Mouse (Mus musculus) small intestine, adult 2 months (tissue): ENCODE results near the gene Smc1b. TPM values are rescaled to one million over a fixed set of nuclear protein-coding genes. Genes with fewer than 3 reads are reported as not detected.

Experiments
- H3K27ac ChIP-seq: fragments of 200-500 bp; 2 replicates; pipeline ENCODE4 v1.5.1; 2012; ENCODE audit warnings: low read depth, low read length, control low read depth, inconsistent platforms; ENCODE audit not compliant: insufficient read depth
- H3K27me3 ChIP-seq: fragments of 200-500 bp; 2 replicates; pipeline ENCODE4 v1.6.1; 2012; ENCODE audit warnings: mild to moderate bottlenecking, moderate library complexity, low read length, inconsistent platforms; ENCODE audit not compliant: control insufficient read depth, insufficient read depth
- H3K36me3 ChIP-seq: fragments of 200-500 bp; 2 replicates; pipeline ENCODE4 v1.6.1; 2012; ENCODE audit warnings: mild to moderate bottlenecking, low read length, control low read depth, inconsistent platforms; ENCODE audit not compliant: control insufficient read depth, insufficient read depth
- H3K4me1 ChIP-seq: fragments of 200-500 bp; 2 replicates; pipeline ENCODE4 v1.6.1; 2012; ENCODE audit warnings: low read length, inconsistent platforms, mixed read lengths; ENCODE audit not compliant: control insufficient read depth, insufficient read depth, insufficient read length
- H3K4me3 ChIP-seq: fragments of 200-500 bp; 2 replicates; pipeline ENCODE4 v1.5.1; 2012; ENCODE audit warnings: low read depth, mild to moderate bottlenecking, control low read depth, inconsistent platforms, low read length, moderate library complexity
- CTCF ChIP-seq: fragments of 200-500 bp; IDR thresholded peaks from 2 replicates; pipeline ENCODE4 v1.5.1; 2012; ENCODE audit warnings: low read depth, mild to moderate bottlenecking, control low read depth, inconsistent platforms, low read length, moderate library complexity, mixed read lengths; ENCODE audit not compliant: insufficient replicate concordance, insufficient read length; ENCODE audit errors: extremely low read depth
- POLR2A ChIP-seq: fragments of 200-500 bp; IDR thresholded peaks from 2 replicates; pipeline ENCODE4 v1.6.1; 2012; ENCODE audit warnings: low read depth, mild to moderate bottlenecking, control low read depth, inconsistent platforms, low read length, moderate library complexity
- WGBS: fragments of 180-500 bp; shearing (Covaris S2); methylation state at CpG from one replicate; pipeline ENCODE4 v1.1.7; 2018; 5-methylcytosine and 5-hydroxymethylcytosine counted together
- polyA plus RNA-seq: library from polyadenylated mRNA; depleted of rRNA; stranded (reverse); fragments of >200 nt; gene quantifications from 2 replicates; pipeline ENCODE4 v1.2.3, GENCODE M21; 2012

Gene Smc1b
- polyA plus RNA-seq, 1 experiment = not detected

- TF ChIP-seq CTCF = no peak
- no peak for TF ChIP-seq POLR2A
- Histone ChIP-seq H3K27me3 (no peaks in the 10 kb centered on the region), H3K36me3 (peaks cover 52% of the 10 kb centered on the region), H3K4me1 (peaks cover 2% of the 10 kb centered on the region; the same call in 1 of the 2 replicates), H3K27ac (no peak overlapping the region), H3K4me3 (no peak overlapping the region)
- 83% methylated on average over 4 of the region's 4 CpGs for WGBS
These were observed 83.9 kb downstream of the Smc1b start for GRCm38 (mm10) chr15:85047865-85048264.

- Histone ChIP-seq H3K36me3 (peaks cover 40% of the 10 kb centered on the region), H3K27me3 (no peaks in the 10 kb centered on the region), H3K4me3 (no peak overlapping the region), H3K4me1 (peaks cover 4% of the 10 kb centered on the region; the same call in 1 of the 2 replicates), H3K27ac (no peak overlapping the region)
- WGBS = 94% methylated on average over 14 of the region's 14 CpGs
- TF ChIP-seq POLR2A (no peak), CTCF (no peak)
These were observed 85.4 kb downstream of the Smc1b start for GRCm38 (mm10) chr15:85046230-85046950.

- Histone ChIP-seq H3K4me3 (no peak overlapping the region), H3K4me1 (peaks cover 6% of the 10 kb centered on the region; the same call in 1 of the 2 replicates), H3K36me3 (peaks cover 23% of the 10 kb centered on the region), H3K27me3 (no peaks in the 10 kb centered on the region), H3K27ac (no peak overlapping the region; the same call in 1 of the 2 replicates)
- WGBS = 87% methylated on average over 5 of the region's 5 CpGs
- TF ChIP-seq POLR2A (no peak), CTCF (no peak)
These were observed 88.0 kb downstream of the Smc1b start for GRCm38 (mm10) chr15:85043761-85044160.

- peaks cover 6% of the 10 kb centered on the region; the same call in 1 of the 2 replicates for H3K4me1 ChIP-seq
- no peak overlapping the region for H3K4me3 ChIP-seq
- TF ChIP-seq CTCF (no peak), POLR2A (no peak)
- no peaks in the 10 kb centered on the region for H3K27me3 ChIP-seq
- peak overlapping the region; percentile 23 for H3K27ac ChIP-seq
- 70% methylated on average over 5 of the region's 5 CpGs for WGBS
- peaks cover 18% of the 10 kb centered on the region for H3K36me3 ChIP-seq
These were observed 88.6 kb downstream of the Smc1b start for GRCm38 (mm10) chr15:85043116-85043515.

- WGBS = 49% methylated on average over 4 of the region's 4 CpGs
These were observed 89.3 kb downstream of the Smc1b start for GRCm38 (mm10) chr15:85042361-85042954.

GRCm38 (mm10) chr15:85041546-85042225 lies 90.1 kb downstream of the Smc1b start:
- 83% methylated on average over 10 of the region's 10 CpGs for WGBS
- Histone ChIP-seq H3K4me1 (peaks cover 9% of the 10 kb centered on the region; the same call in 1 of the 2 replicates), H3K4me3 (no peak overlapping the region), H3K27me3 (no peaks in the 10 kb centered on the region), H3K36me3 (peaks cover 10% of the 10 kb centered on the region), H3K27ac (peak overlapping the region; percentile 25)
- TF ChIP-seq CTCF = no peak
- no peak for TF ChIP-seq POLR2A

More at GRCm38 (mm10) chr15:85042361-85042954, 89.3 kb downstream of the Smc1b start:
- Histone ChIP-seq H3K27me3 (no peaks in the 10 kb centered on the region), H3K27ac (peak overlapping the region; percentile 25), H3K4me3 (no peak overlapping the region), H3K36me3 (peaks cover 12% of the 10 kb centered on the region), H3K4me1 (peaks cover 9% of the 10 kb centered on the region; the same call in 1 of the 2 replicates)
- TF ChIP-seq POLR2A (no peak), CTCF (peak; percentile 57; the same call in 1 of the 2 replicates)

GRCm38 (mm10) chr15:85037343-85037690 lies 94.4 kb downstream of the Smc1b start:
- peaks cover 17% of the 10 kb centered on the region; the same call in 1 of the 2 replicates for H3K4me1 ChIP-seq
- H3K4me3 ChIP-seq = peak overlapping the region; percentile 71
- no peaks in the 10 kb centered on the region for H3K36me3 ChIP-seq
- H3K27me3 ChIP-seq = no peaks in the 10 kb centered on the region
- no peak for TF ChIP-seq CTCF
- H3K27ac ChIP-seq = peak overlapping the region; percentile 1; the same call in 1 of the 2 replicates
- WGBS = 1% methylated on average over 8 of the region's 8 CpGs
